Mouse (Mus musculus) limb, embryonic 13.5 days (tissue): Measurements from ENCODE around the gene Dpf3. TPM values are rescaled to one million over a fixed set of nuclear protein-coding genes. Genes with fewer than 3 reads are reported as not detected.

ENCODE experiments used
- ATAC-seq: fragments of 200-750 bp; cut with Nextera tagmentation; 2 replicates; pipeline ENCODE4 v1.8.0; 2017; ENCODE audit warnings: low read depth, moderate number of reproducible peaks, moderate TSS enrichment; ENCODE audit not compliant: low FRiP score
- H3K27ac ChIP-seq: fragments of 300-500 bp; sonication (generic); 2 replicates; pipeline ENCODE4 v1.5.1; 2015; ENCODE audit warnings: inconsistent platforms, mild to moderate bottlenecking, moderate library complexity
- H3K27me3 ChIP-seq: fragments of 300-500 bp; sonication (generic); 2 replicates; pipeline ENCODE4 v1.6.1; 2015; ENCODE audit warnings: mild to moderate bottlenecking, inconsistent platforms
- H3K36me3 ChIP-seq: fragments of 300-500 bp; sonication (generic); 2 replicates; pipeline ENCODE4 v1.6.1; 2015; ENCODE audit warnings: inconsistent platforms, mild to moderate bottlenecking, moderate library complexity
- H3K4me1 ChIP-seq: fragments of 300-500 bp; sonication (generic); 2 replicates; pipeline ENCODE4 v1.6.1; 2015; ENCODE audit warnings: inconsistent platforms
- H3K4me2 ChIP-seq: fragments of 300-500 bp; sonication (generic); replicated peaks from 2 replicates; pipeline ENCODE4 v1.6.1; 2015; ENCODE audit warnings: inconsistent platforms, mild to moderate bottlenecking, moderate library complexity
- H3K4me3 ChIP-seq: fragments of 300-500 bp; sonication (generic); 2 replicates; pipeline ENCODE4 v1.5.1; 2015; ENCODE audit warnings: moderate library complexity, mild to moderate bottlenecking, inconsistent platforms
- H3K9ac ChIP-seq: fragments of 300-500 bp; sonication (generic); 2 replicates; pipeline ENCODE4 v1.6.1; 2015; ENCODE audit warnings: mild to moderate bottlenecking, inconsistent platforms
- H3K9me3 ChIP-seq: fragments of 300-500 bp; sonication (generic); 2 replicates; pipeline ENCODE4 v1.6.1; 2016; ENCODE audit warnings: inconsistent platforms
- WGBS: fragments of 180-500 bp; shearing (Covaris S2); methylation state at CpG from one replicate; pipeline ENCODE4 v1.1.7; 2015; 5-methylcytosine and 5-hydroxymethylcytosine counted together
- polyA plus RNA-seq: library from polyadenylated mRNA; unstranded; fragments of >200 nt; fragmentation: Nextera tagmentation; extraction: Ambion mirVana; gene quantifications from 2 replicates; pipeline ENCODE4 v1.2.1, GENCODE M21; 2015

Gene Dpf3
- polyA plus RNA-seq, 1 experiment from 2014 or later = 6.1 TPM

DNA sequence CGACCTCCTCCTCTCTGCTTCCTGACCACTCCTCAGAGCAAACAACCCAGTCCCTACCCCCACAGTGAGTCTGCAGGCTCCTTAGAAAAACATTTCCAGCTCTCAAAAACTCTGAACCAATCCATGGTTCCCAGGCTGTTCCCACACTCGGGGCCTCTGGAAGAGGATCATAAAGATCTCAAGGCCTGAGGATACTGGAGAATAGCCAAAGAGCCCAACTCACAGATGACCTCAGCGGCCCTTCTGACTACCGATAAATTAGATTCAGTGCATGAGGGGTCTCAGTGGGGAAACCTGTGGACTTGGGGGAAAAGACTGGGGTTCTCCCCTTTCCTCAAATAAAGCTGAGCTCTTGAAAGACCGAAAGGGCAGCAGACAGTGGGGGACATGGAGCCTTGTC is 277.2 kb downstream of the Dpf3 start:
- H3K9me3 ChIP-seq = no peaks in the 10 kb centered on the region
- no peak overlapping the region for H3K4me3 ChIP-seq
- no peaks in the 10 kb centered on the region for H3K36me3 ChIP-seq
- 55% methylated on average over 5 of the region's 5 CpGs for WGBS
- H3K4me2 ChIP-seq = no peak overlapping the region
- no peak overlapping the region for H3K9ac ChIP-seq
- peaks cover 45% of the 10 kb centered on the region for H3K4me1 ChIP-seq
- ATAC-seq = no peak
- 0 out of 2 replicates have a peak, but pooled peaks cover 4% of the 10 kb centered on the region for H3K27me3 ChIP-seq
- 0 out of 2 replicates have a peak overlapping the region, but pooled peaks have one; percentile 22 for H3K27ac ChIP-seq

DNA sequence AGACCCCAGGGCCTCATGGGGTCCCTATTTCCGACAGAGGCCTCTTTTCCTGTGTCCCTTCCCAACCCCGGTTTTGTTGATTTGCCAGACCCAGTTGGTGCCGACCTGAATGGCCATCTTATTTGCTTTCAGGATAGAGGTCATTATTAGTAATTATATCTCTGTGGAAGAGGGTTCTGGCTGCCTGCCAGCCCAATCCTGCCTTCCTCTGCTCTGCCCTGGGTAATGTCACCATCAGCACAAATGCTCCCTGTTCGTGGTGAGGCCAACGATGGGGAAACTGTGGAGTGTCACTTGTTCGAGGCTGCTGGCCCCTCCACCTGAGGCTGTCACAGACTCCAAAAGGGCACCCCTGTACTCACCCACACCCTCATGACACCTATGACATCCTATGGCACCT is 278.1 kb downstream of the Dpf3 start:
- Histone ChIP-seq H3K9ac (no peak overlapping the region), H3K27ac (peak overlapping the region; percentile 39; the same call in 1 of the 2 replicates), H3K9me3 (no peaks in the 10 kb centered on the region), H3K36me3 (no peaks in the 10 kb centered on the region), H3K4me2 (no peak overlapping the region), H3K4me3 (no peak overlapping the region), H3K27me3 (0 out of 2 replicates have a peak, but pooled peaks cover 4% of the 10 kb centered on the region), H3K4me1 (peaks cover 45% of the 10 kb centered on the region)
- WGBS = 27% methylated on average over 6 of the region's 6 CpGs
- no peak for ATAC-seq

DNA sequence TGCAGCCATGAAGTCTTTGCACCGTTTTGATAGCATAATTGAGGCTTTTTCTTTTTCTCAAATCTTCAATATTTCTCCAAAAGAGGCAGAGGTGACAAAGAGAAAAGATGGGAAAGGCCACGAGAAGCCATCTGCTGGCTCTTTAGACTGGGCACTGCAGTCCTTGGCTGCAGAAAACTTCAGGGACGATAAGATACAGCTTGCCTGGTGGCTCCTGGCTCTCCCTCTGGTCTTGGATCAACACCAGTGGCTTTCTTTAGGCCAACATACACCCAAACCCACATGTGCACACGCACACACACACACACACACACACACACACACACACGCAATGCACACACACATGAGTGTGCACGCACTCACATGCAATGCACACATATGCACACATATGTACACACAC is 278.7 kb downstream of the Dpf3 start:
- ATAC-seq = no peak
- Histone ChIP-seq H3K9ac (no peak overlapping the region), H3K4me3 (no peak overlapping the region), H3K36me3 (no peaks in the 10 kb centered on the region), H3K9me3 (no peaks in the 10 kb centered on the region), H3K27me3 (0 out of 2 replicates have a peak, but pooled peaks cover 4% of the 10 kb centered on the region), H3K4me1 (peaks cover 40% of the 10 kb centered on the region), H3K27ac (no peak overlapping the region), H3K4me2 (no peak overlapping the region)
- 58% methylated on average over 6 of the region's 6 CpGs for WGBS

DNA sequence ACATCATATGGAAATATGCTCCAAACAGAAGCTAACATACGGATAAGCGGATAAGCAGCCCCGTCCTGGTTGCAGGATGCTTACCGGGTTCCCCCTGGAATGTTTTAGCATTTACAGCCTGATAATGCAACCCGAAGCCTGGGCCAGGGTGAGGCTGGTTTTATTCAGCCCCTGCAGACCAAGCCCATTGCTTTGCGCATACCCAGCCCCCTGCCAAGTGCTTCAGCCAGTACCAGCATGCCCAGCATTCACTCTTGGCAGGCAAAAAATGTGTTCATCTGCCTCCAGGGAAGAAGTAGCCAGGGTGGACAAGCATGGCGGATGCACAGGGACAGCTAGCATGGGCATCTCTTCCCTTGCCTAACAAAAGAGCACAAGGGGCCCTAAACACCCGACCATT is 279.5 kb downstream of the Dpf3 start:
- Histone ChIP-seq H3K27me3 (0 out of 2 replicates have a peak, but pooled peaks cover 4% of the 10 kb centered on the region), H3K4me2 (no peak overlapping the region), H3K4me1 (peaks cover 35% of the 10 kb centered on the region), H3K4me3 (no peak overlapping the region), H3K9me3 (no peaks in the 10 kb centered on the region), H3K9ac (no peak overlapping the region), H3K36me3 (no peaks in the 10 kb centered on the region), H3K27ac (no peak overlapping the region)
- no peak for ATAC-seq
- 46% methylated on average over 8 of the region's 8 CpGs for WGBS

DNA sequence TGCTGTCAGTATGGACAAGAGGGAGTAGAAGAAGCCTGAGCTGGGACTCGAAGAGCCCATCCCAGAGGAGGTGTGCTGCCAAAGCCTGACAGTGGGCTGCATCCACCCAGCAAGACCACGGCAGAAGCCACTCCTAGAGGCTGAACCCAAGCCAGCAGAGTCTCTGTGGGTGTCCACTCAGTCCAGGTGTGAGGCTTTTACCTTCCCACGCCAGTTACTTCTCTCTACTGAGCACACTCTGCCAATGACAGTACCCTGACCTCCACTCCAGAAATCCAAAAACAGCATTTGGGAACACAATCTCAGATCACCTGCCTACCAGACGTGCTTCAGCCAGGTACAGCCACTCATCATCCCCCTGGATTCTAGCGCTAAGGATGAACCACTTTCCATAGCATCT is 280.0 kb downstream of the Dpf3 start:
- Histone ChIP-seq H3K27ac (no peak overlapping the region), H3K27me3 (0 out of 2 replicates have a peak, but pooled peaks cover 4% of the 10 kb centered on the region), H3K4me2 (no peak overlapping the region), H3K9ac (no peak overlapping the region), H3K4me3 (no peak overlapping the region), H3K4me1 (peaks cover 35% of the 10 kb centered on the region), H3K9me3 (no peaks in the 10 kb centered on the region), H3K36me3 (no peaks in the 10 kb centered on the region)
- WGBS = 69% methylated on average over 5 of the region's 5 CpGs
- no peak for ATAC-seq

DNA sequence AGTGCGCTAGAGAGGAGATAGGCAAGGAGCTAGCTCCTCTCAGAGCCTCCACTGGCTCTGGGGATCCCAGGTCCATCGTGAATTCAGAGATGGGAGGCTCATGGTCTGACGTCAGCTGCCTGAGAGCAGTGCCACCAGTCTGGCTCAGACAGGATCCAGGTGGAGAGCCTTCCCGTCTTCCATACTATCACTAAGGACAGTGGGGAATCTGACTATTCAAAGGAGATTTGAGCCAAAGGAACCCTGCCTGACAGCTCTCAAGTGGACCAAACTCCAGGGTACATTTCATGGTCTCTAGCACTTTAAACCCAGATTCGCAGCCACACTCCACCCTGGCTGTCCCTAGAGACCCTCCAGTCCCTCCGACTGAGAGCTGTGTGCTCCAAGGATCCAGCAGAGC is 280.6 kb downstream of the Dpf3 start:
- 68% methylated on average over 6 of the region's 6 CpGs for WGBS
- Histone ChIP-seq H3K27me3 (0 out of 2 replicates have a peak, but pooled peaks cover 4% of the 10 kb centered on the region), H3K4me1 (peaks cover 41% of the 10 kb centered on the region), H3K9ac (no peak overlapping the region), H3K4me3 (no peak overlapping the region), H3K4me2 (no peak overlapping the region), H3K27ac (no peak overlapping the region), H3K9me3 (no peaks in the 10 kb centered on the region), H3K36me3 (no peaks in the 10 kb centered on the region)
- no peak for ATAC-seq

DNA sequence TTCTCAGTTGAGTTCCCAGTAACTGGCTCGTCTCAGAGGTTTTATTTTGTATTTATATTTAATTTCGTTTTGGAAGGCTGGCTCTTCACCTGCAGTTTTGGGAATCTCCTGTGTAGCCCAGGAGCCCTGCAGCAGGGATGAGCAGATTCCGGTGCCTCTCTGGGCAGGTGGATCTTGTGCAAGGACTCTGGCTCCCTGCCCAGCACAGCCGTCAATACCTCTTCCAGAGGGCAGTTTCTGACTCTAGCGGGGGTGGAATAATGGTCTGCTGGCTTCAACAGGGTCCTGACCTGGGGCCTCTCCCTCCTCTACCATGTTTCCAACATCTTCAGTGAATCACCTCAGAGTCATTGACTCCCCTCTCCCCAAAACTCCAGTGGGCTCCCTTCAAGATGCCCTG is 283.2 kb downstream of the Dpf3 start:
- ATAC-seq = no peak

DNA sequence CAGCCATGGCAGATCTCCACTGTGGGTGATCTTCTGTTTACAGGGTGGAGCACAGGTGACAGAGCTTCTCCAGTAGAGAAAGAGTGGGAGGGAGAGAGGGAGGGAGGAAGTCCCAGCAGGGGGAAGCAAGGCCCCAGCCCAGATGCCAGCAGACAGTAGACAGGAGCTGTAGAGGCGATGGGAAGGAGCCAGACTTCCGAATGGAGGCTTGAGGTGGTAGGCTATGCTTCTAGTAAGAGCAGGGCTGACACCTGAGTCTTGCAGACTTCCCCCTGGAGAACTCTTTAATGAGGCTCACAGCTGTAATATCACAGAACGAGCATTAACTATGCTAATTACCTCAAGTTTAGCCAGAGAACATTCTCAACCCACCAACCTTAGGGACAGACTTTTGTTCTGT is 285.8 kb downstream of the Dpf3 start:
- WGBS = 26% methylated on average over 3 of the region's 3 CpGs
- Histone ChIP-seq H3K27ac (no peak overlapping the region), H3K4me1 (peaks cover 22% of the 10 kb centered on the region), H3K9ac (no peak overlapping the region), H3K4me3 (no peak overlapping the region), H3K36me3 (no peaks in the 10 kb centered on the region), H3K9me3 (no peaks in the 10 kb centered on the region), H3K27me3 (0 out of 2 replicates have a peak, but pooled peaks cover 2% of the 10 kb centered on the region), H3K4me2 (no peak overlapping the region)
- no peak for ATAC-seq

More for the DNA sequence above, 283.2 kb downstream of the Dpf3 start:
- no peak overlapping the region for H3K27ac ChIP-seq
- no peak overlapping the region for H3K4me2 ChIP-seq
- H3K4me3 ChIP-seq = no peak overlapping the region
- no peak overlapping the region for H3K9ac ChIP-seq
- H3K36me3 ChIP-seq = no peaks in the 10 kb centered on the region
- H3K9me3 ChIP-seq = no peaks in the 10 kb centered on the region
- H3K4me1 ChIP-seq = peaks cover 37% of the 10 kb centered on the region
- H3K27me3 ChIP-seq = 0 out of 2 replicates have a peak, but pooled peaks cover 4% of the 10 kb centered on the region
- 70% methylated on average over 5 of the region's 5 CpGs for WGBS

DNA sequence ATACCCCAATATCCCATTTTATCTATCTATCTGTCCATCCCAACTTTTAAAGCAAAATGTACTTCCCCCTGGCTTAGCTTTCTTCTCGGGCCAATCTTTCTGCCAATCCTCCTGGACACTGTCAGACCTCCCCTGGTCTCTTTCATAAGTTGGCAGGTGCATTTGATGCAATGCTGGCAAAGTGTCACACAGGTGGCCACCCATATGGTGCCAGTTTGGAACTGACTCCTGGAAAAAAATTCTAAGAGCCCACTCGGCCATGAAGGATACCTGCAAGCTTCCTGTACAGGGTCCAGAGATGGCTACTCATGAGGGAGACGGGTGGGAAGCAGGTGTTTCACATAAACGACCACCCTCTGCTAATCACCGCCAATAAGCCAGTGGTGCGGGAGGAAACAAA is 307.0 kb downstream of the Dpf3 start:
- H3K9ac ChIP-seq = no peak overlapping the region

DNA sequence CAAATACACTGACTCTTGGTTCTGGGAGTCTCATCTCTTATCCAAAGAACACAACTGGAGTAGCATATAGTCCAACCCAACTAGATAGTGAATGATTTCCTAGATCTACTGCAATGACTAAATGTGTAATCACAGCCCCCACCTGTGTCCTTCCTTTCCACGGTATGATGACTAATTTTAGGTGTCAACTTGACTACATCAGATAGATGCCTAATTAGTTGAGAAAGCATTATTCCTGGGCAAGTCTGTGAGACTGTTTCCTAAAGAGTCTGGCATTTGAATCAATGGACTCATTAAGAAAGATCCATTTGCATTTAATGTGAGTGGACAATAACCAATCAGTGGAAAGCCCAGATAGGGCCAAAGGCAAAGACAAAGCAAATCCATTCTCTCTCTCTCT is 307.7 kb downstream of the Dpf3 start:
- no peak overlapping the region for H3K4me2 ChIP-seq
- no peaks in the 10 kb centered on the region for H3K9me3 ChIP-seq
- no peak overlapping the region for H3K27ac ChIP-seq
- no peaks in the 10 kb centered on the region for H3K27me3 ChIP-seq
- 88% methylated on average over 1 of the region's 1 CpGs for WGBS
- H3K4me1 ChIP-seq = no peaks in the 10 kb centered on the region
- H3K36me3 ChIP-seq = no peaks in the 10 kb centered on the region
- no peak for ATAC-seq
- H3K4me3 ChIP-seq = no peak overlapping the region
- no peak overlapping the region for H3K9ac ChIP-seq

More for the DNA sequence above, 307.0 kb downstream of the Dpf3 start:
- Histone ChIP-seq H3K27ac (no peak overlapping the region), H3K36me3 (no peaks in the 10 kb centered on the region), H3K4me3 (no peak overlapping the region), H3K27me3 (no peaks in the 10 kb centered on the region), H3K4me1 (no peaks in the 10 kb centered on the region), H3K9me3 (no peaks in the 10 kb centered on the region), H3K4me2 (no peak overlapping the region)
- 69% methylated on average over 6 of the region's 6 CpGs for WGBS
- ATAC-seq = no peak

DNA sequence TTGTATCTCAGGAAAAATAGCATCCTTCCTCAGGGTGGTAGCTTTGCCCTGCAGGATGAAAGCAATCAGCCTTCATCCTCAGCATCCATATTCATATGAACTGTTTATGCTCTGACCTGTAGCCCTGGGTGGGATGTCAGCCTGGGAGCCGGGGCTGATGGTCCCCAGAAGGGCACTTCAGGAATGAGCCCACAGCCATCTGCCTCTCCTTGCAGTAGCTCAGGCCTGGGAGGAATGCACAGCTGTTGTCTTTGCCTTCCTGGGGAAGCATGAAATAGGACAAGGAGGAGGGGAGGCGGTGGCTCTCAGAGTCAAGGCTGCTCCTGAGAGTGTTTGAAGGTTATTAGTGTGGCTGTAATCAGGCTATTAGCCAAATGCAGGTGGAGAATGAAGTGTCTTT is 308.7 kb downstream of the Dpf3 start:
- H3K36me3 ChIP-seq = no peaks in the 10 kb centered on the region
- H3K27me3 ChIP-seq = no peaks in the 10 kb centered on the region
- no peaks in the 10 kb centered on the region for H3K9me3 ChIP-seq
- no peaks in the 10 kb centered on the region for H3K4me1 ChIP-seq
- no peak overlapping the region for H3K27ac ChIP-seq
- no peak overlapping the region for H3K4me2 ChIP-seq
- no peak overlapping the region for H3K9ac ChIP-seq
- ATAC-seq = no peak
- H3K4me3 ChIP-seq = no peak overlapping the region
- 55% methylated on average over 2 of the region's 2 CpGs for WGBS

DNA sequence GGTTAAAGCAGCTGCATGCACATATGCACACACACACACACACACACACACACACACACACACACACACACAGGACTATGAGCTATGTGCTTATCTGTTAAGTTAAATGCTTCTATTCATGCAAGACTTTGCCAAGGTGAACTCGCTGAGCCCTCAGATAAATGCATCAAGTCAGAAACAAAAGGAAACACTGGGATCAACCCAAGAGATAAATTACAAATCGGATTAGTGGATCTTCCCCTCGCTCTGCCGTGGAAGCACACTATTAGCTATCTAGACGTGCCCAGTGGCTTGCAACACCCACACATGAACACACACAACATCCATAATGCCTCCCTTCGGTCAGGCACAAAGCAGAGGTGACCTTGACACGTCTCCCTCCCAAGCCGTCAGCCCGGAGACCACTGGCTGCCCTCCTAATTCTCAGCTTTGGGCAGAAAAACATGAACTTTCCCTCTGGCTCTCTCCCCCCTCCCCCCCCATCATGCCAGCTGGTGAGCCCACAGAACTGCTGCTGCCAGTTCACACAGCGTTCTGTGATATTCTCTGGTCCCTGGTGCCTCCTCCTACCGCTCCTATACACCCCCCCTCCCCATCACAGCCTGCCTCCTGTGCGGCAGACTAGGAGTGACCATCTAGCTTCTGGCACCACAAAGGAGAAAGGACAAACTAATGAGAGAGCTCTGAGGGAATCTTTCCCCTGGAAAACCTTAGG is 317.9 kb downstream of the Dpf3 start:
- Histone ChIP-seq H3K27ac (no peak overlapping the region), H3K9me3 (no peaks in the 10 kb centered on the region)
- WGBS = 69% methylated on average over 12 of the region's 12 CpGs

DNA sequence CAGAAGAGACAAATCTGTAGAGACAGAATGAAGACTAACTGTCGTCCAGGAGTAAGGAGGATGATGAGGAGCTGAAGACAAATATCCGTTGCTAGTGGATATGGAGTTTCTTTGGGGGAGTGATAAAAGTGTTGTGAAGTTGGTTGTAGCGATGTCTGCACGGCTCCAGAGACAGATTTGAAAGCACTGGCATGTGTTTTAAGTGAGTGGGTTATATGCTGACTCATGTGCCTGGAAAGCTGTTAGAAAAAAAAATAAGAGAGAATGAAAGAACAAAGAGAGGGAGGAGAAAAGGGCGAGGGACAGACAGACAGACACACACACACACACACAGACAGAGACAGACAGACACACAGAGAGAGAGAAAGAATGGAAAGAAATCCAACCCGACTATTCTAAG is 319.2 kb downstream of the Dpf3 start:
- no peak overlapping the region for H3K4me2 ChIP-seq
- no peaks in the 10 kb centered on the region for H3K9me3 ChIP-seq
- no peak overlapping the region for H3K27ac ChIP-seq
- no peaks in the 10 kb centered on the region for H3K36me3 ChIP-seq
- no peak for ATAC-seq
- WGBS = 72% methylated on average over 6 of the region's 6 CpGs
- H3K4me1 ChIP-seq = no peaks in the 10 kb centered on the region; the same call in 1 of the 2 replicates
- H3K27me3 ChIP-seq = no peaks in the 10 kb centered on the region; the same call in 1 of the 2 replicates
- no peak overlapping the region for H3K4me3 ChIP-seq
- H3K9ac ChIP-seq = no peak overlapping the region

More for the DNA sequence above, 317.9 kb downstream of the Dpf3 start:
- ATAC-seq = no peak
- H3K27me3 ChIP-seq = no peaks in the 10 kb centered on the region; the same call in 1 of the 2 replicates
- H3K36me3 ChIP-seq = no peaks in the 10 kb centered on the region
- no peak overlapping the region for H3K9ac ChIP-seq
- no peak overlapping the region for H3K4me2 ChIP-seq
- no peak overlapping the region for H3K4me3 ChIP-seq
- H3K4me1 ChIP-seq = no peaks in the 10 kb centered on the region; the same call in 1 of the 2 replicates
